Comparison of ENCODE assay signal across 10 mouse cellular contexts in the genomic region with DNA sequence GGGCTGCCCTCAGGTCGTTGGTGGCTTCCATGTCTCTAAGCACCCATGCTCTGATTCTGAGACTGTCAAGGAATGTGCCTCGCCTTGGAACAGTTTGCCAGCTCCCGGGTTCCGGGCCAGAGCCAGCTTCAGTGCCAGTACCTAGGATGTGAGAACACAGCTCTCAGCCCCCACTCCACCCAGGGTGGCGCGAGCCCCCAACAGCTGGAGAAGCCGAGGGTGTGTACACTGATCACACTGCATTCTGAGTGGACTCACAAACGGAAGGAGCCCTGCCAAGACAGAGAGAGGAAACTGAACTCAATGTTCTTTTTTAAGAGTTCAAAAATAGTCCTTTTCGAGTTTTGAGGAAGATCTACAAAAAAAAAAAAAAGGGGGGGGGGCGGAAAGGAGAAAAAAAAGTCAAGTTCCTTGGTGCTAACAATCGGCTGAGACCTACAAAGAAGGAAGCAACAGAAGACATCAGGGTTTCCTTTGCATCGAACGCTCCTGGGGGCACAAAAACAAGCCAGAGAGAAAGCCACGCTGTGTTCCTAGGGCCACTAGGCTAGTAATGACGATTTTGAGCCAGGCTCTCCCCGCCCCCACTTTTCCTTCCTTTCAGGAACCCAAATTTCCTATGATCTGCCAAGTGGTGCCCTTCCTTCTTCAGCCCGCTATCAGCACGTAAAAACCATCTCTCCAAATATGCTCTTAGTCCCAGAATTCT. TPM values are rescaled to one million over a fixed set of nuclear protein-coding genes. Genes with fewer than 3 reads are reported as not detected.
A peak's percentile ranks its signal among the peaks of the same experiment; 100 is the strongest.
DNase-seq lines count a peak whose midpoint lies in the region; ATAC-seq lines count a peak whose summit lies in the region.
"Had no signal": no experiment of that assay in that cellular context is flagged by ENCODE, and none has a peak within 500 bp of the region (broad histone marks: within the 10 kb centered on the region; RNA-seq: fewer than 3 reads in every experiment).

No protein-coding gene starts in this region.

- H3K4me1 ChIP-seq in hindbrain, embryonic 13.5 days (replicated peaks) = peaks cover 27% of the 10 kb centered on the region

- H3K9me3 ChIP-seq in hindbrain, embryonic 13.5 days = no peaks in the 10 kb centered on the region
- H3K9me3 ChIP-seq: limb, embryonic 12.5 days; neural tube, embryonic 12.5 days had no signal

- H3K27me3 ChIP-seq in hindbrain, embryonic 13.5 days = no peaks in the 10 kb centered on the region
- H3K27me3 ChIP-seq: limb, embryonic 12.5 days; neural tube, embryonic 12.5 days had no signal

- H3K4me3 ChIP-seq in hindbrain, embryonic 13.5 days = no peak overlapping the region
- H3K4me3 ChIP-seq: limb, embryonic 12.5 days; neural tube, embryonic 12.5 days had no signal

- H3K9ac ChIP-seq in hindbrain, embryonic 13.5 days = no peak overlapping the region
- H3K9ac ChIP-seq: limb, embryonic 12.5 days; neural tube, embryonic 12.5 days had no signal

- no peaks in the 10 kb centered on the region for H3K36me3 ChIP-seq in hindbrain, embryonic 13.5 days
- H3K36me3 ChIP-seq: limb, embryonic 12.5 days; neural tube, embryonic 12.5 days had no signal

- no peak for ATAC-seq in hindbrain, embryonic 13.5 days (ENCODE audit: low FRiP score)

- WGBS in hindbrain, embryonic 13.5 days = 85% methylated on average over 18 of the region's 18 CpGs

- peak; percentile 47 to 73 for DNase-seq in adrenal gland, adult (ENCODE audit: inconsistent age in 2 of 2, low spot score in 1 of 2)
- DNase-seq in adrenal gland, postnatal 4 days (ENCODE audit: low spot score in 2 of 2) = no peak
- peak; percentile 37 for DNase-seq in lung, postnatal 10 days
- DNase-seq in lung, postnatal 25 days (ENCODE audit: low spot score) = no peak
- DNase-seq in heart, postnatal 14 days = peak; percentile 43 to 52
- peak; percentile 71 for DNase-seq in right cerebral cortex, postnatal 25 days
- DNase-seq in retina, embryonic 14.5 days (ENCODE audit: low spot score) = no peak

- H3K4me2 ChIP-seq in hindbrain, embryonic 13.5 days = no peak overlapping the region
- H3K4me2 ChIP-seq: limb, embryonic 12.5 days; neural tube, embryonic 12.5 days had no signal

- H3K27ac ChIP-seq in hindbrain, embryonic 13.5 days = no peak overlapping the region
- H3K27ac ChIP-seq: limb, embryonic 12.5 days; neural tube, embryonic 12.5 days had no signal

- intact Hi-C loops in heart, postnatal 14 days (cut with DNase I) = no loop called here

RNA-seq across cellular contexts. Expression of a gene that starts 48.1 kb away (rescaled TPM):
- 10 to 100 TPM; 10.4 to 10.6 TPM for total RNA-seq in adrenal gland, postnatal 4 days (2021)
- 100 to 1,000 TPM; 279 to 283 TPM for total RNA-seq in heart, postnatal 14 days (2021)
- 1.9 and 2.1 TPM in 2 replicates for polyA plus RNA-seq in hindbrain, embryonic 13.5 days (2015; fragmentation: Nextera tagmentation; extraction: Ambion mirVana)

RNA-seq across cellular contexts. Expression of a gene that starts 51.5 kb away (rescaled TPM):
- 10 to 100 TPM; 48.1 to 52.9 TPM for total RNA-seq in adrenal gland, postnatal 4 days (2021)
- total RNA-seq in heart, postnatal 14 days (2021) = 10 to 100 TPM; 21.4 to 24.3 TPM
- polyA plus RNA-seq in hindbrain, embryonic 13.5 days (2015; fragmentation: Nextera tagmentation; extraction: Ambion mirVana) = 87.5 and 91.0 TPM in 2 replicates

RNA-seq across cellular contexts. Expression of a gene that starts 51.6 kb away (rescaled TPM):
- total RNA-seq in adrenal gland, postnatal 4 days (2021) = 10 to 100 TPM; 31.4 to 38.5 TPM
- total RNA-seq in heart, postnatal 14 days (2021) = 10 to 100 TPM; 14.1 to 14.9 TPM
- 37.7 and 42.0 TPM in 2 replicates for polyA plus RNA-seq in hindbrain, embryonic 13.5 days (2015; fragmentation: Nextera tagmentation; extraction: Ambion mirVana)

Comparison
In these comparisons a context has a peak if more than half of its experiments do, and no peak if none do; other contexts are left out.
1. DNase-seq: peak in adrenal gland, adult (2 of 2), lung, postnatal 10 days (single experiment), heart, postnatal 14 days (2 of 2) and right cerebral cortex, postnatal 25 days (single experiment); none in adrenal gland, postnatal 4 days (0 of 2), lung, postnatal 25 days (single experiment) and retina, embryonic 14.5 days (single experiment).
2. RNA of a gene that starts 48.1 kb away (total RNA-seq): 279 to 283 TPM in heart, postnatal 14 days; 10.4 to 10.6 TPM in adrenal gland, postnatal 4 days; every median in the first group is over 10 times any median in the second.